Mouse (Mus musculus): ENCODE data around the gene Hcn3. TPM values are rescaled to one million over a fixed set of nuclear protein-coding genes. Genes with fewer than 3 reads are reported as not detected.

Hcn3 gene
- 2.2 and 2.8 TPM in 2 replicates for polyA plus RNA-seq (2016; fragmentation: Nextera tagmentation; extraction: Ambion mirVana)

DNA sequence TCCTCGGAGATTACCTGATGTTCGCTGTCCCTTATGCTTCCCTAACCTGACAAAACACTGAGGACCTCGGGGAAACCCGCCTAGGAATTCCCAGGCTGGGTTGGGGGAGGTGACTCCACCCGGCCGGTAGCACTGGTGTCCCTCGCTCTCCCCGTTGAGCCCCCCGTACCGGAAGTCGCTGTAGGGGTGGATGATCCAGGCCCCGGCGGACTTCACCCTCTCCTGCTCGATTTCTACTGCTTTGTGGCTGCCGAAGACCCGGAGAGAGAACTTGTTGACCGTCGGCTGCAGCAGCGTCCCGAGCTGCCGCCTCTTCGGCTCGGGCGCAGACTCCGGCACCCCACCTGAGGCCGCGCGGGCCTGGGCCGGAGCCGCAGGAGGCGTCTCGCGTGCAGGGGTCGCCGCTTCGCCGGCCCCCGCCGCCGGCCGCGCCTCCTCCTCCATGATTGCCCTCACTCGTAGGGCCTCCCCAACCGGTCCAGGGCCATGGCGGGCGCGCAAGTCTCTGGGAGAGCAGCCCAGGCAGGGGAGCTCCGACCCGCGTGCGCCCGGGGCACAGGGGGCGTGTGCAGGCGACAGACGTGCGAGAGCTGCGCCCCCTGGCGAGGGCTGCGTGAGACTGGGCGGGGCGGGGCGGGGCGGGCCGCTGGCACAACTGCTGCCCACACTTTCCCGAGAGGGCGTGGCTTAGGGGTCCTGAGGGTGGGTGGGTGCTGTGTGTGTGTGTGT is at the start of gene Hcn3:
TSS of gene Hcn3 (minus strand) at position 581 of the 729 bp plus-strand sequence.
- under 1% methylated on average over 57 of the region's 66 CpGs for WGBS
- Histone ChIP-seq H3K27me3 (peaks cover 34% of the 10 kb centered on the region), H3K9me3 (no peaks in the 10 kb centered on the region), H3K4me1 (replicated peaks) (peaks cover 16% of the 10 kb centered on the region), H3K27ac (no peak within 1 kb of the TSS), H3K9ac (replicated peaks) (peak within 1 kb of the TSS; percentile 40; the same call in 1 of the 2 replicates), H3K4me2 (peak within 1 kb of the TSS; percentile 98), H3K4me3 (replicated peaks) (peak within 1 kb of the TSS; percentile 59), H3K36me3 (no peaks in the 10 kb centered on the region)
- peak; percentile 63 for ATAC-seq (ENCODE audit: insufficient number of reproducible peaks, insufficient read depth, low FRiP score, low TSS enrichment, low read depth)

DNA sequence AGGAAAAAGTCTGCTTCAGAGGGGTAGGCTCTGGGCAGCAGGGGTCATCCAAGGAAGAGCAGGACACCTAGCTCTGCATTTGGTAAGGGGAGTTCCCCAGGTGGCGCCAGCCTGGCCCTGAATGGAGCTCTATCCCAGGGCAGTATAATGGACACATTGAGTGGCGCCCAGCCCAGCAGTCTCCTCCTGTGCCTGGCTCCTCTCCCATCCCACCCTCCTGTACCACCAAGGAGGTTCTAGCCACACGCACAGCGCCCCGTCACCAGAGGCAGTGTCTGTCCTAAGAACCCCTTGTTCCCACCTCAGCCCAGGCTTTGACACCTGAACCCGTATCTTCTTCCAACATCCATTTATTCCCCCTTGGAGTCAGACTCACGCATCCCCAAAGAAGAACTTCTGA is 49.7 kb upstream of the Hcn3 start:
- no peak overlapping the region for H3K9ac ChIP-seq (replicated peaks)
- H3K27me3 ChIP-seq = no peaks in the 10 kb centered on the region
- H3K9me3 ChIP-seq = no peaks in the 10 kb centered on the region
- no peak overlapping the region for H3K4me3 ChIP-seq (replicated peaks)
- no peak overlapping the region for H3K4me2 ChIP-seq
- H3K27ac ChIP-seq = no peak overlapping the region
- WGBS = 92% methylated on average over 7 of the region's 7 CpGs
- H3K4me1 ChIP-seq (replicated peaks) = peaks cover 12% of the 10 kb centered on the region
- no peak for ATAC-seq (ENCODE audit: insufficient number of reproducible peaks, insufficient read depth, low FRiP score, low TSS enrichment, low read depth)
- peaks cover 64% of the 10 kb centered on the region for H3K36me3 ChIP-seq

DNA sequence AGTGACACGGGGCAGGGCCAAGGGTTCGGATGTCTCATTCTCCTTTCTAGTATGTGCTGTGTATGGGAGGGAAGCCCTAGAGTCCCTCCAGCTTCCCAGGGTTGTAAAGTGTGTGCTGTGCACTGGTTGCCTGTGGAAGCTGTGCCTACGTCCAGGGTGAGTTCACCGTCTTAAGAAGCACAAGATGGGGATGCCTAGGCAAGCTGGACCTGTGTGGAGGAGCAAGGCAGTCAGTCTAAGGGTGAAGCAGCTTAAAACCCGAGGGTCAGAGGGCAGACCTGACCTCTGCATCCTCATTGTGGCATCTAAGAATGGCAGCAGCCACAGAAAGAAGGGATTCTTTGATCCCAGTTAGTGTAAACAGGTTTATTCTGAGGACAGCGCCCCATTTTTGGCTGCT is 48.7 kb upstream of the Hcn3 start:
- peaks cover 64% of the 10 kb centered on the region for H3K36me3 ChIP-seq
- H3K4me2 ChIP-seq = no peak overlapping the region
- H3K27ac ChIP-seq = no peak overlapping the region
- no peak overlapping the region for H3K4me3 ChIP-seq (replicated peaks)
- H3K9ac ChIP-seq (replicated peaks) = no peak overlapping the region
- H3K4me1 ChIP-seq (replicated peaks) = peaks cover 11% of the 10 kb centered on the region
- no peak for ATAC-seq (ENCODE audit: insufficient number of reproducible peaks, insufficient read depth, low FRiP score, low TSS enrichment, low read depth)
- 88% methylated on average over 6 of the region's 6 CpGs for WGBS
- no peaks in the 10 kb centered on the region for H3K27me3 ChIP-seq
- no peaks in the 10 kb centered on the region for H3K9me3 ChIP-seq

DNA sequence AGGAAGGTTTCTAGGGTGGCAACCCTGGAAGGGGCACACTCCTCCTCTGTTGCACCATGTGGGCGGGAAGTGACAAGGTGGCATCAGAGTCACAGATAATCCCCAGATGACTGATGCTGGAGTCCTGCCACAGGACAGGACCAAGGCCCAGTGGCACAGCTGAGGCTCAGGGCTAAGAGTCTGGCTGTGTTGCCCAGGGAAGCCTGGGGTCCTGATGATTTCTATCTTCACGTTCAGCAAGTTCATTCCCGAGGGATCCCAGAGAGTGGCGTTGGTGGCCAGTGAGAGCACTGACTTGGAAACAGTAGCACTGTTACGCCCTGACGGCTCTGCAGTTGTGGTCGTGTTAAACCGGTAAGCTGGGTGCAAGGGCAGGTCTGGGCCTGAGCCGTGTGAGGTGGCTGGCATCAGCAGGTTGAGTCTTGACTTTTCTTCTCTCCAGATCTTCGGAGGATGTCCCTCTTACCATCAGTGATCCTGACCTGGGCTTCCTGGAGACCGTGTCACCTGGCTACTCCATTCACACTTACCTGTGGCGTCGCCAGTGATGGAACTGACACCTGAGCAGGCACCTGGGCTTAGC is 48.2 kb upstream of the Hcn3 start:
- no peak overlapping the region for H3K4me3 ChIP-seq (replicated peaks)
- no peaks in the 10 kb centered on the region for H3K27me3 ChIP-seq
- H3K36me3 ChIP-seq = peaks cover 64% of the 10 kb centered on the region
- no peak for ATAC-seq (ENCODE audit: insufficient number of reproducible peaks, insufficient read depth, low FRiP score, low TSS enrichment, low read depth)
- H3K9ac ChIP-seq (replicated peaks) = no peak overlapping the region
- H3K4me1 ChIP-seq (replicated peaks) = peaks cover 13% of the 10 kb centered on the region
- WGBS = 84% methylated on average over 13 of the region's 13 CpGs
- H3K27ac ChIP-seq = no peak overlapping the region
- H3K9me3 ChIP-seq = no peaks in the 10 kb centered on the region
- no peak overlapping the region for H3K4me2 ChIP-seq

DNA sequence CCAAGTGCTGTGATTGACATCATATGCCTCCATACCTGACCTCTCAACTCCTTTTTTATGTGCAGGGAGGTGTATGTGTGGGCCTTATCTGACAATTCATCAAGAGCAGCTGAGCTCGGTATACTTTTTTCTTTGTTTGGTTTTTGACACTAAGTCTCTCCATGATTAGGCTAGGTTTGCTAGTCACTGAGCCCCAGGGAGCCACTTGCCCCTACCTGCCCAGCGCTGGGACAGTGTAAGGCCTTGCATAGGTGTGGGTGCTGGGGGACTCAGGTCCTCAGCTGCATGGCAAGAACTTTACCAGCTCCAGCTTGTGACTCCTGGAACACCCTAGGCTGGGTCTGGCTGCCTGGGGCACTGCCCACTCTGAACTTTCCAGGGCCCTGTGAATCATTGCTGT is 46.7 kb upstream of the Hcn3 start:
- WGBS = 88% methylated on average over 2 of the region's 2 CpGs
- Histone ChIP-seq H3K36me3 (peaks cover 61% of the 10 kb centered on the region), H3K4me3 (replicated peaks) (no peak overlapping the region), H3K27ac (no peak overlapping the region), H3K27me3 (no peaks in the 10 kb centered on the region), H3K9ac (replicated peaks) (no peak overlapping the region), H3K4me2 (no peak overlapping the region), H3K4me1 (replicated peaks) (peaks cover 5% of the 10 kb centered on the region), H3K9me3 (no peaks in the 10 kb centered on the region)
- no peak for ATAC-seq (ENCODE audit: insufficient number of reproducible peaks, insufficient read depth, low FRiP score, low TSS enrichment, low read depth)

DNA sequence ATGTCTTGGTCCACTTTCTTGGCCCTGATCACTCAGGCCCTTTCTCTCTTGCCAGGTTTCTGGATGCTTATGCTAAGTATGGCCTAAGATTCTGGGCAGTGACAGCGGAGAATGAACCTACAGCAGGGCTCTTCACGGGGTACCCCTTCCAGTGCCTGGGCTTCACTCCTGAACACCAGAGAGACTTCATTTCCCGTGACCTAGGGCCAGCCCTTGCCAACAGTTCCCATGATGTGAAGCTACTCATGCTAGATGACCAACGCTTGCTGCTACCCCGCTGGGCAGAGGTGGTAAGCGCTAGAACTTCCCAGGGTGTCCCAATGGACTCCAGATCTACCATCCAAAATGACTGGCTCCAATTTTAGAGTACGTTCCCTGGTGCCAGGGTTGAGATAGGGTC is 46.1 kb upstream of the Hcn3 start:
- WGBS = 91% methylated on average over 7 of the region's 7 CpGs
- no peaks in the 10 kb centered on the region for H3K27me3 ChIP-seq
- H3K36me3 ChIP-seq = peaks cover 60% of the 10 kb centered on the region
- no peak overlapping the region for H3K9ac ChIP-seq (replicated peaks)
- no peaks in the 10 kb centered on the region for H3K9me3 ChIP-seq
- no peak overlapping the region for H3K4me2 ChIP-seq
- H3K27ac ChIP-seq = no peak overlapping the region
- ATAC-seq (ENCODE audit: insufficient number of reproducible peaks, insufficient read depth, low FRiP score, low TSS enrichment, low read depth) = no peak
- peaks cover 5% of the 10 kb centered on the region for H3K4me1 ChIP-seq (replicated peaks)
- H3K4me3 ChIP-seq (replicated peaks) = no peak overlapping the region

DNA sequence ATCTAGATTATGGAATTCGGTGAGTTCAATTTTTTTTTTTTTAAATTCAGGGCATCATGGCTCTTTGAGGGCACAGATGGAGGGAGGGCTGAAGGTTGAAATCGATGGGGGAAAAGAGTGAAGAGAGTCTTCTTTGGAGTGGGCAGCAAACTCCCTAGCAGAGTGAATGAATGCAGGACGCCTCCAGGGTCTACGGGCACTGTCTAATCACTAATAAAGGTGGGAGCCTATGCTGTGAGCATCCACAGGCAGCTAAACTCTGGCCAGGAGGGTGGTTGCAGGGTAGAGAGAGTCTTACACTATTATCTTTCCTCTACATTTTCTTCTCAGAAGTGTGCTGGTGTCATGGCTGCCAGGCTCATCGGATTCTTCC is 43.1 kb upstream of the Hcn3 start:
- Histone ChIP-seq H3K27me3 (no peaks in the 10 kb centered on the region), H3K36me3 (peaks cover 30% of the 10 kb centered on the region), H3K27ac (no peak overlapping the region), H3K9ac (replicated peaks) (peak overlapping the region; percentile 46; the same call in 1 of the 2 replicates), H3K4me2 (peak overlapping the region; percentile 55), H3K9me3 (no peaks in the 10 kb centered on the region), H3K4me1 (replicated peaks) (peaks cover 5% of the 10 kb centered on the region), H3K4me3 (replicated peaks) (peak overlapping the region; percentile 51)
- 40% methylated on average over 5 of the region's 5 CpGs for WGBS
- ATAC-seq (ENCODE audit: insufficient number of reproducible peaks, insufficient read depth, low FRiP score, low TSS enrichment, low read depth) = no peak

DNA sequence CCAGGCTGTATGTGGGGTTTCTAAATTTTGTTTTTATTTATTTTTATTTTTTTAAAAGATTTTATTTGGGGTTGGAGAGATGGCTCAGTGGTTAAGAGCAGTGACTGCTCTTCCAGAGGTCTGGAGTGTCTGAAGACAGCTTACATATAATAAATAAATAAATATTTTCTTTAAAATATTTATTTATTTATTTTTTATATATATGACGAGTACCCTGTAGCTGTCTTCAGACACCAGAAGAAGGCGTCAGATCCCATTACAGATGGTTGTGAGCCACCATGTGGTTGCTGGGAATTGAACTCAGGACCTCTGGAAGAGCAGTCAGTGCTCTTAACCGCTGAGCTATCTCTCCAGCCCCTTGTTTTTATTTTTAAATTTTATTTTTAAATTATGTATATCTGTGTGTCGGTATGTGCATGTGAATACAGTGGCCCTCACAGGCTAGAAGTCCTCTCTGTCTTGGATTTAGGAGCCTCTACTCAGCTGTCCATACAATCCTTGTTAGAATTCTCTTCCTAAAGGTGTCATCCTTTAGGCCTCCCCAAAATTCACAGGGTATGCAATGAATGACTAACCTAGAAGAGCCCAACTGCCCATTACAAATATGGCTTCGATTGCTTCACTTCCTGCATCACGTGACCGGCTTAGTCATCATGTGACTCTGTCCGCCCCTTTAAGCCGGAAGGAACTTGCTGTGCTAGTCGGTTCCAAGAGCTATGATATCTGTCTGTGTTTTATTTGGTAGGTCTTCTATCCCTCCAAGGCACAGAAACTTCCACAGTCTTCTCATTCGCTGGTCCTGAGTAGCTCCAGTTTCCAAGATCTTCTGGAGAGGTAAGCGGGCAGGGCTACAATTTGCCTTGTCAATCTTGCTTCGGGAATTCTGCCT is 42.5 kb upstream of the Hcn3 start, which contains the start of gene Gba:
TSS of gene Gba (plus strand) at position 676 of the 889 bp plus-strand sequence.
- H3K27me3 ChIP-seq = no peaks in the 10 kb centered on the region
- H3K4me2 ChIP-seq = peak within 1 kb of the TSS; percentile 55
- ATAC-seq (ENCODE audit: insufficient number of reproducible peaks, insufficient read depth, low FRiP score, low TSS enrichment, low read depth) = peak; percentile 77
- 29% methylated on average over 13 of the region's 13 CpGs for WGBS
- H3K4me3 ChIP-seq (replicated peaks) = peak within 1 kb of the TSS; percentile 51
- H3K27ac ChIP-seq = no peak within 1 kb of the TSS
- H3K9me3 ChIP-seq = no peaks in the 10 kb centered on the region
- H3K36me3 ChIP-seq = peaks cover 24% of the 10 kb centered on the region
- peaks cover 5% of the 10 kb centered on the region for H3K4me1 ChIP-seq (replicated peaks)
- peak within 1 kb of the TSS; percentile 46; the same call in 1 of the 2 replicates for H3K9ac ChIP-seq (replicated peaks)

DNA sequence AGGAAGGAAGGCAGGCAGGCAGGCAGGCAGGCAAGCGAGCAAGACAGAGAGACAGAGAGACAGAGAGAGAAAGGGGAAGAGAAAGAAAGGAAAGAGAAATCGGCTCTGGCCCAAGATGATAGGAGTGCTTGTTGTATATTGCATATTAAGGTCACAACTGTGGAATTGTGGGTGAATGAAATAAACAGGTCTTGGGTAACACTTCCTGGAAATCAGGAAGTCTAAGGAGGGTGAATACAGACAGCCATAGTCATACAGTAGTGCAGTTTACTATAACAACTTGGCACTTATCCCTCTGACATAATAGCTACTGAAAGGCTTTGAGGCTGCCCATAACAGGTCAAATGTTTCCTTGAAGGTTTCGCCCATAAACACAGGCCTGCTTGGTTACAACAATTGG is 39.8 kb upstream of the Hcn3 start:
- H3K27me3 ChIP-seq = no peaks in the 10 kb centered on the region
- ATAC-seq (ENCODE audit: insufficient number of reproducible peaks, insufficient read depth, low FRiP score, low TSS enrichment, low read depth) = no peak
- no peaks in the 10 kb centered on the region for H3K9me3 ChIP-seq
- H3K36me3 ChIP-seq = no peaks in the 10 kb centered on the region
- no peak overlapping the region for H3K4me3 ChIP-seq (replicated peaks)
- 74% methylated on average over 3 of the region's 3 CpGs for WGBS
- H3K4me1 ChIP-seq (replicated peaks) = peaks cover 13% of the 10 kb centered on the region
- H3K27ac ChIP-seq = no peak overlapping the region
- no peak overlapping the region for H3K9ac ChIP-seq (replicated peaks)
- H3K4me2 ChIP-seq = no peak overlapping the region

DNA sequence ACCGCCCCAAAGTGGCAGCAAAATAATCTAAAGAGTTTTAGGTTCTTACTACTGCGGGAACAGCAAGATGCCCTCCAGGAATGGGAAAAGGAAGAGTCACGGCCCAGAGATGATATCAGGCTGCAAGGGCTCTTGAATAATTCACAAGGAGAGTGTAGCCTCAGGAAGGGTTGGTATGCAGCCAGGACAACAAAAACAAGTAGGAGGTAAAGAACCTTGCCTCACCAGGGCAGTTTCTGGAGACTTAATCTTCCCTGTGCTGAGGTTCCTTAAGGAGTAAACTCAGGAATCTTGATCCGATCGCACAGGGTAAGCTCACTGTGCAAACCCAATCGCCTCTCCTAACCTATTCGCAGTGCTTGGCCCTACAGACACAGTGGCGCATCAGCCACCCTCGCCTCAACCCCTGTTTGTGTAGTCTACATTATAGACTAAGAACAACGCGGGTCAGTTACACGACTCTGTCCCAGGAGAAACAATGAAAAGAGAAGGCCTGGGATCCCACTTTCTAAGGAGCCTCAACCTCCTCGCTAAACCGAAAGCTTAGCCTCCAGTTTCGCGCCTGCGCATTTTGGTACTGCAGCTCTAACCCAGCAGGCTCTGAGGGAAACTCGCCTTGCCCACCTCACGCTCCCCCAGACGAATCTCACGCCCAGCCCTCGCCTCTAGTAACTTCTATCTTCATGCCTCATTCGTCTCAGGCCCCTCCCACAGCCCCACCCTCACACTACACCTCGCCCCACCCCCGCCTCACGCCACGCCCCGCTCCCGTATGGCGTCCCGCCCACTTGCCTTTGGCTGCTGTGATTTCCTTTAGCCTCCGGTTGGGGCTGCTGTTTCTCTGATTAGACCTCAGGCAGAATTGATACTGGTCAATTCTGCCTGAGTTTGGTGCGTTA is 36.2 kb upstream of the Hcn3 start:
- Histone ChIP-seq H3K9me3 (no peaks in the 10 kb centered on the region), H3K27ac (peak overlapping the region; percentile 89), H3K9ac (replicated peaks) (peak overlapping the region; percentile 53), H3K27me3 (no peaks in the 10 kb centered on the region), H3K4me3 (replicated peaks) (peak overlapping the region; percentile 37), H3K36me3 (no peaks in the 10 kb centered on the region), H3K4me2 (peak overlapping the region; percentile 63), H3K4me1 (replicated peaks) (peaks cover 8% of the 10 kb centered on the region)
- WGBS = 10% methylated on average over 33 of the region's 33 CpGs
- ATAC-seq (ENCODE audit: insufficient number of reproducible peaks, insufficient read depth, low FRiP score, low TSS enrichment, low read depth) = peak; percentile 96

Data from limb, embryonic 12.5 days (tissue).